Mouse (Mus musculus) granulocyte monocyte progenitor cell, adult 5-6 weeks (primary cell): Measurements from ENCODE around the gene Rasgrp3. TPM values are rescaled to one million over a fixed set of nuclear protein-coding genes. Genes with fewer than 3 reads are reported as not detected.
A peak's percentile ranks its signal among the peaks of the same experiment; 100 is the strongest.

Source experiments
- ATAC-seq: replicated peaks from 2 replicates; pipeline ENCODE4 v1.8.0; 2016; ENCODE audit warnings: mild to moderate bottlenecking, moderate TSS enrichment, inconsistent platforms; ENCODE audit not compliant: poor library complexity, severe bottlenecking
- total RNA-seq, 2 experiments: library from RNA; stranded (forward) in 1 of 2; stranded (reverse) in 1 of 2; fragments of 200-712, 200-1000 nt in 1 of 2; fragments of >200 nt in 1 of 2; fragmentation: Nextera tagmentation in 1 of 2; gene quantifications; 2 replicates each; pipeline ENCODE4 v1.2.3; 2014 to 2017

The Rasgrp3 gene
- total RNA-seq, 2 experiments from 2014 or later: not detected

GRCm38 (mm10) chr17:75480379-75480778 is 44.7 kb downstream of the Rasgrp3 start:
- ATAC-seq: no peak

GRCm38 (mm10) chr17:75486205-75486604 is 50.5 kb downstream of the Rasgrp3 start:
- ATAC-seq: no peak

- ATAC-seq: no peak
Observed at GRCm38 (mm10) chr17:75495213-75495612, 59.5 kb downstream of the Rasgrp3 start.

DNA sequence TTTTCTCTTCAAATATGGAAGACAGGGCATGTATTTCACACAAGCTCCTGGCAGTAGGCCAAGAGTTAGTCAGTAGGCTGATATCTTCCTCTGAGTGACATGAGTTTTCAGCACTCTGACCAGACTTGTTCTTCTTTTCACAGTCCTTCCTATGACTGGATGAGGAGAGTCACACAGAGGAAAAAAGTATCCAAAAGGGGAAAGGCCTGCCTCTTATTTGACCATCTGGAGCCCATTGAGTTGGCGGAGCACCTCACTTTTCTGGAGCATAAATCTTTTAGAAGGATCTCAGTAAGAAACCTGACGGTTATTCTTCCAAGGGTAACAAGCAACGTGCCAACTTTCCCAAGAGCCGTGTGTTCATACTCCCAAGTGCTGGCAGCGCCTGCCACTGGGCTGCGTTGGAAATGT is 62.5 kb downstream of the Rasgrp3 start:
- no peak for ATAC-seq

- no peak for ATAC-seq
Observed at GRCm38 (mm10) chr17:75503031-75503430, 67.3 kb downstream of the Rasgrp3 start.

- ATAC-seq: no peak
Observed at GRCm38 (mm10) chr17:75505053-75505452, 69.4 kb downstream of the Rasgrp3 start.

DNA sequence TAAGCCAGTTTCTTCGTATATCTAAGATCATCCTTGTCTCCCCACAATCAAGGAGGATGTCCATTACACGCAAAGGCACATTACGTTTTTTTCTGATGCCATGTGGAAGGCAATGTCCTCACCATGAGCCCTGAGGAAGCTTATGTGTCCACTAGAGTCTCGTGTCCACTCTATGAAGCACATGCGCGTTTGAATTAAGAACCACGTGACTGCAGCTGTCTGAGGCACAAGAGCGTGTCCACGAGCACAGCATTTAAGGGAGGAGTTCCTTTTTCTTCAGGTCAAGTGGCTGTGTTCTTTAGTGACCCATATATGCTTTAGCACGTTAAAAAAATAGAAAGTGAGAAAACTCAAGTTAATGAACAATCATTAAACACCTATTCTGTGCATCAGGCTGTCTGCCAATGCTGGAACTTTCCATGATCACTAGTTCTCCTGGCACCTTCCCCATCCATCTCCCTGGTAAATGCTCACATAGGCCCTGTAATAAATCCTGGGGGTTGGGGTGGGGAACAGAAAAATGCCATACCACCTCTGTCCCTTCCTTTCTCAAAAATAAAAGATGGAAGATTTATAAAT is 70.5 kb downstream of the Rasgrp3 start:
- ATAC-seq: no peak

DNA sequence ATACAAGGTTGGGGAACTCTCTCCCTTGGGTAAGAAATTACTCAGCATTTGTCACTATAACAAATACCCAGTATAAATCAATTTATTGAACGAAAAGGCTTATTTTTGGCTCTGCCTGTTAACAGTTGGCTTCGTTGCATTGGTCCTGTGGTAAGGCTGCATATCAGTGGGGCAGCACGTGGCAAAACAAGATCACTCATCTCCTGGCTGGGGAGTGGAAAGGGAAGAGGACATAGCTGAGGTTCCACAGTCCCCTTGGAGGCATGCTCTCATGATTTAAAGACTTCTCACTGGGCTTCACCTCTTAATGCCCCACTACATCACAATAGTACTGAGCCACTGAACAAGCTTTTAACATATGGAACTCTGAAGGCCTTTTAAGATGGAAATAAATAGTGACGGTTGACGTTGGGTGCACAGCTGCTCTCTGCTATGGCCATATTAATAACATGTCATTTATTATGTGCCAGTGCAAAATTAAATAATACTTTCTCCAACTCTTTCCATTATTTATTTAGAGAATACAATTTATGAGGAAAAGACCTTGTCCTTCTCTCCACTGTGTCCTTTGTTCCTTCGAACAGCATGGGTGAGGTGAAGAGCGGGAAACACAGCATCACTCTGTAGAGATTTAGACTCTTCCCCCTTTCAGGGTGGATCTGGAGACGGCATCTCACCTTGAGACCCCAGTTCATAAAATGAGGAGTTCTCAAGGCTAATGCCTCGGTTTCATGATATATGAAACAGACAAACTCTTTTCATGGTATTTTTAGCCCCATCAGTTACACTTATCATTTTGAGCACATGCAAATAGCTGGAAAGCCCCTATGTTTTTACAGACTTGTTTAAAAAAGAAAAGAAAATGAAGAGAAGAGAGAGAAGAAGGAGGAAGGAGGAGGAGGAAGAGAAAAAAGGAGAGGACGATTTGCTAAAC is 71.3 kb downstream of the Rasgrp3 start:
- no peak for ATAC-seq

GRCm38 (mm10) chr17:75509257-75509656 is 73.6 kb downstream of the Rasgrp3 start:
- no peak for ATAC-seq

DNA sequence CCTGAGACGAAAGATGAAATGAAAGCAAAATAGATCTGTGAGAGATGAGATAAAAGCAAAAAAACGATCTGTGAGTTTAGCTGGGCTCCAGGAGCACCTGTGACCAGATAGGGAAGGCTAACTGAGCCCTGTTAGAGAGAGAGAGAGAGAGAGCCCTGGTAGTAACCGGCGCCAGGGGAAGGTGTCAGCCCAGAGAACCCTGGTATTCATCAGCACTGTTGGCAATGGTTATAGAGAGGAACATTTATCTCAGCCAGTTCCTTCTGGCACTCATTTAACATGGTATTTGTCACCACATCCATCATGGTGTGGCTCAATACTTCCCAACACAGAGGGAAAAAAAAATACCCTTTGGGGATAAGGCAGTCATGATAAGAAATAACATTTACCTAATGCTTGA is 80.9 kb downstream of the Rasgrp3 start:
- no peak for ATAC-seq

DNA sequence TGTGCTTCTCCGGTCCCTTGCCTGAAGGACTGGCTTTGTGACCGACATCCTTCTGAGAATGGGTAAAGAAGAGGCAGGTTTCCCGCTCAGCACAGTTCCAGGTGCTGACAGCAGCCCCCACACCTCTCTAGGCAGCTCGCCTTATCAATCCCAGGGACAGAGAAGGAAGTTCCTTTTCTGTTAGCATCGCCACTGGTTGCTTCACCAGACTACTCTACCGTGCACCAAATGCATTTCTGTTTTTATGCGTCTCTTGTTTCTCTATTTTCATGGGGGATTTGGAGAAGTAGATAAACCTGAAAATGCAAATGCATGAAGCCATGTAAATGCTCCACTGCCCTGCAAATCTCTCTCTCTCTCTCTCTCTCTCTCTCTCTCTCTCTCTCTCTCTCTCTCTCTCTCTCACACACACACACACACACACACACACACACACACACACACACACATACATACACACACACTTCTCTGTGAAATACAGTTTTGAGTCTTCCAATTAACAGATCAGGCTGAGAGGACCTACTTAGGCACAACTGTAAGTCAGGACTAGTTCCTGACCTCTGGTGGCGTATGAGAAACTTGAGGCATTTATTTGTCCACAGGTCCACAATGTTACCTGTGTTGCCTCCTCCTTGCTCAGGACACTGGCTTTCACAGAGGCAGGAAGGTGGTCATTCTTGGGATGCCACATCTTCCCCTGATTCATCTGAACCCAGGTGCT is 82.6 kb downstream of the Rasgrp3 start:
- ATAC-seq: peak; percentile 83

- no peak for ATAC-seq
Observed at GRCm38 (mm10) chr17:75519239-75519900, 83.7 kb downstream of the Rasgrp3 start.

- no peak for ATAC-seq
Observed at GRCm38 (mm10) chr17:75521236-75521842, 85.6 kb downstream of the Rasgrp3 start.

DNA sequence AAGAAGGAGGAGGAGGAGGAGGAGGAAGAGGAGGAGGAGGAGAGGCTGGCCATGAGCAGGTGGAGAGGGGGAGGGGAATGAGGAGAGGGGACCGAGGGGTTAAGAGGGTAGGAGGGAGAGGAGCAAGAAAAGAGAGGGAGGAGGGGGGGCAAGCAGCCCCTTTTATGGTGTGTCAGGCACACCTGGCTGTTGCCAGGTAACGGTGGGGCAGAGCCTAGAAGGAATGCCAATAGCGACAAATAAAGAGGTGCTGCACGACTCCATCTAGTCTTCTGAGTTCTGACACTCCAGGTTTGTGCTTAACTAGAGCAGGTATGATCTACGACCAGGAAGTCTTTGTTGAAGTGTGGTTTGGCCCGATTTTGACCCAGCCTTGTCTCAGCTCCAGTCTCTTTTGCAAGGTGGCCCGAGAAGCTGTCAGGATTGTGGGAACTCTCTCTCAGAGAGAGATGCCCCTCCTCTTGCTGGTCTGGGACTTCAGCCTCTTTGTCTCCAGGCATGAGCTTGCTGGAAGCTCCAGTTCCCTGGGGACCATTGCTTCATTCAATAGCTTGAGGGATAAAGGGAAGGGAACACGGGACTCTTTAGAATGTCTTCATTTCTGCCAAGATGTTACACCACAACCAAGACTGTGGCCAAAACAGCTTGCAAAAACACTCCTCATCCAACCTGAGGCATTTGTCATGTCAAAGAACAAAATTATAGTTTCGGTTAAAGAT is 86.8 kb downstream of the Rasgrp3 start:
- ATAC-seq: 0 out of 2 replicates have a peak, but pooled peaks have one; percentile 4

DNA sequence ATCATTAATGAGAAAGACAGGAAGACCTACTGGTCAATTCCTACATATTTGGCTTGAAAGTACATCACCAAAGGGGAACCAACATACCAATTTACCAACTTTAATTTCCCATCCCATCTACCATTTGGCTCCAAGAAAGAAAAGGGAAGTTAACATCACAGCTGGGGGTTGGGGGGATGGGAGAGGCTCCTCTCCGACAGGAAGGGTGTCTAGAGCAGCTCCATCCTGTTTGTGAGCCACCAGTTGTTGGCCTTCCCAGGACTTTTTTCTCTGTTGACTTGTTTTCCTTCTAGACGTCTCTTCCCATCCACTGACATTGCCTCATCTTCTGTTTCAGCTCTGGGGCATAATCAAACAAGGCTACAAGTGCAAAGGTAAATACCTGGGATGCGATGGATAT is 88.1 kb downstream of the Rasgrp3 start:
- peak; percentile 91 for ATAC-seq

- no peak for ATAC-seq
Observed at GRCm38 (mm10) chr17:75526411-75526810, 90.7 kb downstream of the Rasgrp3 start.

GRCm38 (mm10) chr17:75529222-75529935 is 93.7 kb downstream of the Rasgrp3 start:
- ATAC-seq: no peak

GRCm38 (mm10) chr17:75532469-75532986 is 96.8 kb downstream of the Rasgrp3 start:
- no peak for ATAC-seq
